Mouse (Mus musculus) forebrain, postnatal 0 days (tissue): ENCODE measurements around the gene Arhgap1. TPM values are rescaled to one million over a fixed set of nuclear protein-coding genes. Genes with fewer than 3 reads are reported as not detected.

ENCODE experiments used
- ATAC-seq: fragments of 200-750 bp; cut with Nextera tagmentation; 2 replicates; pipeline ENCODE4 v1.8.0; 2017; ENCODE audit warnings: mild to moderate bottlenecking, moderate library complexity
- DNase-seq: peaks from one replicate; pipeline ENCODE4 v3.0.0-alpha.2; 2015
- H3K27ac ChIP-seq: fragments of 300-500 bp; sonication (generic); 2 replicates; pipeline ENCODE4 v1.5.1; 2014; ENCODE audit warnings: low read depth, mild to moderate bottlenecking, antibody characterized with exemption, low read length, moderate library complexity, mixed read lengths
- H3K27me3 ChIP-seq: fragments of 300-500 bp; sonication (generic); 2 replicates; pipeline ENCODE4 v1.6.1; 2014; ENCODE audit warnings: mild to moderate bottlenecking, low read length, mixed read lengths; ENCODE audit not compliant: insufficient read depth
- H3K36me3 ChIP-seq: fragments of 300-500 bp; sonication (generic); 2 replicates; pipeline ENCODE4 v1.6.1; 2014; ENCODE audit warnings: mild to moderate bottlenecking, moderate library complexity; ENCODE audit not compliant: insufficient read depth
- H3K4me1 ChIP-seq: fragments of 300-500 bp; sonication (generic); 2 replicates; pipeline ENCODE4 v1.6.1; 2014; ENCODE audit warnings: antibody characterized with exemption; ENCODE audit not compliant: insufficient read depth
- H3K4me2 ChIP-seq: fragments of 300-500 bp; sonication (generic); 2 replicates; pipeline ENCODE4 v1.6.1; 2014; ENCODE audit warnings: low read depth, mild to moderate bottlenecking, moderate library complexity
- H3K4me3 ChIP-seq: fragments of 300-500 bp; sonication (generic); 2 replicates; pipeline ENCODE4 v1.5.1; 2014; ENCODE audit warnings: low read depth, low read length, mixed read lengths
- H3K9ac ChIP-seq: fragments of 300-500 bp; sonication (generic); 2 replicates; pipeline ENCODE4 v1.6.1; 2014; ENCODE audit warnings: mild to moderate bottlenecking
- H3K9me3 ChIP-seq: fragments of 300-500 bp; sonication (generic); 2 replicates; pipeline ENCODE4 v1.6.1; 2016; ENCODE audit warnings: low read length
- CTCF ChIP-seq: sonication (generic); IDR thresholded peaks from 2 replicates; pipeline ENCODE4 v1.5.1; 2016; ENCODE audit warnings: antibody characterized with exemption, control low read depth, low read depth
- WGBS: fragments of 180-500 bp; shearing (Covaris S2); extraction: QIAGEN DNeasy Blood & Tissue Kit; methylation state at CpG from one replicate; pipeline ENCODE4 v1.1.7; 2014; 5-methylcytosine and 5-hydroxymethylcytosine counted together
- polyA plus RNA-seq: library from polyadenylated mRNA; unstranded; fragments of >200 nt; fragmentation: Nextera tagmentation; extraction: Ambion mirVana; gene quantifications from 2 replicates; pipeline ENCODE4 v1.2.1, GENCODE M21; 2015
- total RNA-seq: library from RNA; depleted of rRNA; stranded (reverse); fragments of >200 nt; gene quantifications from 2 replicates; pipeline ENCODE4 v1.2.3, GENCODE M21; 2014

The Arhgap1 gene
- total and polyA plus RNA-seq, 2 experiments from 2014 or later: 104 to 111 TPM

GRCm38 (mm10) chr2:91655827-91656226 lies 6.2 kb downstream of the Arhgap1 start:
- no peak overlapping the region for H3K27ac ChIP-seq
- no peaks in the 10 kb centered on the region for H3K9me3 ChIP-seq
- ATAC-seq (no peak), DNase-seq (no peak)
- no peak overlapping the region for H3K9ac ChIP-seq
- WGBS: 70% methylated on average over 6 of the region's 6 CpGs
- H3K4me1 ChIP-seq: 0 out of 2 replicates have a peak, but pooled peaks cover 3% of the 10 kb centered on the region
- TF ChIP-seq CTCF: no peak
- H3K4me3 ChIP-seq: no peak overlapping the region
- no peaks in the 10 kb centered on the region for H3K27me3 ChIP-seq
- peaks cover 75% of the 10 kb centered on the region for H3K36me3 ChIP-seq
- no peak overlapping the region for H3K4me2 ChIP-seq

- WGBS: 73% methylated on average over 8 of the region's 8 CpGs
- no peak for DNase-seq
- no peaks in the 10 kb centered on the region for H3K9me3 ChIP-seq
- ATAC-seq: no peak
- H3K27ac ChIP-seq: no peak overlapping the region
- no peaks in the 10 kb centered on the region for H3K27me3 ChIP-seq
- H3K4me2 ChIP-seq: no peak overlapping the region
- peak; percentile 25; the same call in 1 of the 2 replicates for TF ChIP-seq CTCF
- no peaks in the 10 kb centered on the region for H3K4me1 ChIP-seq
- H3K9ac ChIP-seq: no peak overlapping the region
- no peak overlapping the region for H3K4me3 ChIP-seq
- peaks cover 82% of the 10 kb centered on the region for H3K36me3 ChIP-seq
Measured at GRCm38 (mm10) chr2:91656774-91657173, 7.1 kb downstream of the Arhgap1 start.

GRCm38 (mm10) chr2:91659657-91660056 lies 10.0 kb downstream of the Arhgap1 start:
- WGBS: 95% methylated on average over 8 of the region's 8 CpGs
- no peak for DNase-seq
- H3K27me3 ChIP-seq: no peaks in the 10 kb centered on the region
- no peak overlapping the region for H3K4me2 ChIP-seq
- no peaks in the 10 kb centered on the region for H3K9me3 ChIP-seq
- no peak for TF ChIP-seq CTCF
- H3K4me3 ChIP-seq: no peak overlapping the region
- peaks cover 82% of the 10 kb centered on the region for H3K36me3 ChIP-seq
- H3K4me1 ChIP-seq: no peaks in the 10 kb centered on the region
- no peak for ATAC-seq
- no peak overlapping the region for H3K27ac ChIP-seq
- H3K9ac ChIP-seq: no peak overlapping the region

- Histone ChIP-seq H3K27me3 (no peaks in the 10 kb centered on the region), H3K27ac (no peak overlapping the region), H3K9ac (no peak overlapping the region), H3K9me3 (no peaks in the 10 kb centered on the region), H3K4me3 (no peak overlapping the region), H3K36me3 (peaks cover 73% of the 10 kb centered on the region), H3K4me1 (no peaks in the 10 kb centered on the region), H3K4me2 (no peak overlapping the region)
- 90% methylated on average over 6 of the region's 6 CpGs for WGBS
- DNase-seq (no peak), ATAC-seq (no peak)
- no peak for TF ChIP-seq CTCF
Measured at GRCm38 (mm10) chr2:91660981-91661380, 11.3 kb downstream of the Arhgap1 start.

GRCm38 (mm10) chr2:91664780-91665179 lies 15.1 kb downstream of the Arhgap1 start:
- ATAC-seq: no peak
- DNase-seq: no peak
- Histone ChIP-seq H3K36me3 (peaks cover 77% of the 10 kb centered on the region), H3K4me2 (no peak overlapping the region), H3K9me3 (no peaks in the 10 kb centered on the region), H3K9ac (no peak overlapping the region), H3K4me1 (no peaks in the 10 kb centered on the region), H3K4me3 (no peak overlapping the region), H3K27me3 (no peaks in the 10 kb centered on the region), H3K27ac (no peak overlapping the region)
- TF ChIP-seq CTCF: no peak

- peaks cover 78% of the 10 kb centered on the region for H3K36me3 ChIP-seq
- ATAC-seq (no peak), DNase-seq (no peak)
- H3K4me3 ChIP-seq: no peak overlapping the region
- WGBS: 98% methylated on average over 6 of the region's 6 CpGs
- no peak for TF ChIP-seq CTCF
- H3K4me1 ChIP-seq: no peaks in the 10 kb centered on the region
- no peak overlapping the region for H3K9ac ChIP-seq
- no peaks in the 10 kb centered on the region for H3K27me3 ChIP-seq
- H3K4me2 ChIP-seq: no peak overlapping the region
- no peaks in the 10 kb centered on the region for H3K9me3 ChIP-seq
- H3K27ac ChIP-seq: no peak overlapping the region
Measured at GRCm38 (mm10) chr2:91666386-91666910, 16.8 kb downstream of the Arhgap1 start.

GRCm38 (mm10) chr2:91667747-91668146 lies 18.1 kb downstream of the Arhgap1 start:
- H3K36me3 ChIP-seq: peaks cover 86% of the 10 kb centered on the region
- TF ChIP-seq CTCF: no peak
- H3K4me1 ChIP-seq: no peaks in the 10 kb centered on the region
- no peaks in the 10 kb centered on the region for H3K27me3 ChIP-seq
- H3K9me3 ChIP-seq: no peaks in the 10 kb centered on the region
- no peak overlapping the region for H3K27ac ChIP-seq
- ATAC-seq (0 out of 2 replicates have a peak, but pooled peaks have one; percentile 18), DNase-seq (no peak)
- H3K4me2 ChIP-seq: no peak overlapping the region
- no peak overlapping the region for H3K4me3 ChIP-seq
- WGBS: 69% methylated on average over 2 of the region's 2 CpGs
- H3K9ac ChIP-seq: no peak overlapping the region

- ATAC-seq (no peak), DNase-seq (no peak)
- Histone ChIP-seq H3K9ac (no peak overlapping the region), H3K9me3 (no peaks in the 10 kb centered on the region), H3K4me1 (no peaks in the 10 kb centered on the region), H3K4me3 (no peak overlapping the region), H3K27ac (no peak overlapping the region), H3K36me3 (peaks cover 83% of the 10 kb centered on the region), H3K27me3 (no peaks in the 10 kb centered on the region), H3K4me2 (no peak overlapping the region)
- TF ChIP-seq CTCF: no peak
- WGBS: 95% methylated on average over 8 of the region's 8 CpGs
Measured at GRCm38 (mm10) chr2:91669326-91669725, 19.7 kb downstream of the Arhgap1 start.
